Mouse (Mus musculus) heart, embryonic 13.5 days (tissue): ENCODE measurements at regions not wholly inside any gene's neighbourhood (a gene's known extent, or its start where the extent isn't known, plus 50 kb on each side); places are given as distances from the start of the nearest gene placed in this dataset.

ENCODE experiments used
- ATAC-seq: fragments of 200-750 bp; cut with Nextera tagmentation; 2 replicates; pipeline ENCODE4 v1.8.0; 2017; ENCODE audit warnings: moderate TSS enrichment; ENCODE audit not compliant: insufficient number of reproducible peaks, low FRiP score, low TSS enrichment; ENCODE audit errors: extremely low read depth
- H3K27ac ChIP-seq: fragments of 300-500 bp; sonication (generic); replicated peaks from 2 replicates; pipeline ENCODE4 v1.5.1; 2015; ENCODE audit warnings: moderate library complexity, mild to moderate bottlenecking, inconsistent platforms
- H3K27me3 ChIP-seq: fragments of 300-500 bp; sonication (generic); replicated peaks from 2 replicates; pipeline ENCODE4 v1.6.1; 2015; ENCODE audit warnings: mild to moderate bottlenecking, inconsistent platforms
- H3K36me3 ChIP-seq: fragments of 300-500 bp; sonication (generic); 2 replicates; pipeline ENCODE4 v1.6.1; 2015; ENCODE audit warnings: mild to moderate bottlenecking, inconsistent platforms
- H3K4me1 ChIP-seq: fragments of 300-500 bp; sonication (generic); 2 replicates; pipeline ENCODE4 v1.6.1; 2015; ENCODE audit warnings: inconsistent platforms
- H3K4me2 ChIP-seq: fragments of 300-500 bp; sonication (generic); 2 replicates; pipeline ENCODE4 v1.6.1; 2015; ENCODE audit warnings: inconsistent platforms, mild to moderate bottlenecking, moderate library complexity
- H3K4me3 ChIP-seq: fragments of 300-500 bp; sonication (generic); 2 replicates; pipeline ENCODE4 v1.5.1; 2015; ENCODE audit warnings: moderate library complexity, mild to moderate bottlenecking, inconsistent platforms
- H3K9ac ChIP-seq: fragments of 300-500 bp; sonication (generic); 2 replicates; pipeline ENCODE4 v1.6.1; 2015; ENCODE audit warnings: inconsistent platforms, mild to moderate bottlenecking, moderate library complexity
- H3K9me3 ChIP-seq: fragments of 300-500 bp; sonication (generic); 2 replicates; pipeline ENCODE4 v1.6.1; 2016; ENCODE audit warnings: inconsistent platforms
- WGBS: fragments of 180-500 bp; shearing (Covaris S2); methylation state at CpG from one replicate; pipeline ENCODE4 v1.1.7; 2015; ENCODE audit warnings: mixed read lengths; 5-methylcytosine and 5-hydroxymethylcytosine counted together

DNA sequence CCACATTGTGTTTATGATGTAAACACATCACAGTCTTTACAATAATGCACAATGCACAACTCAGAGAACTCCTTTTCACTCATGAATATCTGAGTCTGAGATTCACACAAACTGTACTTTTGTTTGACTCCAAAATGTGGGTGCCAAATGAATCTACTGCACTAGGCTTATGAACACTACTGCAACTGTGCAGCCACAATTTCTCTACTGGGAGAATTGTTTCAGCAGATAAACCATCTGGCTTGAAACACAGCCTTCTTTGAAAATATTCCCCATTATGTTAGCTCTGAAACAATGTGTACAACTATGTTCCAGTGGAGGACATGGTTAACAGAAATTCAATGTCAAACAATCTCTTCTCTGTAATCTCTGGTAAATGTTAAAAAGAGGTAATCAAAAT is 166.6 kb upstream of the Zeb2 start:
- Histone ChIP-seq H3K27ac (no peak overlapping the region), H3K4me1 (peaks cover 8% of the 10 kb centered on the region)

DNA sequence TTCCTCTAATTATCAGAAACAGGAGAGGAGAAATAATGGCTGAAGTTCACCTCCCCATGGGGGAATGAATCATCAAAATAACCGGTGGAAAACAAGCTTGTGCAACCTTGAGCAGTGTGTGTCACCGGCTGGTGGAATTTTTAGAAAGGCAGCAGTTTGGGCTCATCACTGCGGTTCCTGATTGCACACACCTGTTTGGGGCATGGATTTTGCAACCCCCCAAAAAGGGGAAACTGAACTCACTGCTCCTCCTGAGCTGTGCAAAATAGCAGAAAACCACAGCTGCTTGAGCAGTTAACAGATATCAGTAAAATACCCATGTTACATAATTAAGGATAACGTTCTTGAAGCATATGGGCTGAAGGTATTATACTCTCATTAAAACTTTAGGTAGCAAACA is 162.3 kb upstream of the Zeb2 start:
- Histone ChIP-seq H3K36me3 (no peaks in the 10 kb centered on the region), H3K9ac (no peak overlapping the region), H3K4me1 (peaks cover 3% of the 10 kb centered on the region; the same call in 1 of the 2 replicates), H3K4me2 (no peak overlapping the region), H3K9me3 (no peaks in the 10 kb centered on the region), H3K4me3 (no peak overlapping the region), H3K27ac (no peak overlapping the region), H3K27me3 (no peaks in the 10 kb centered on the region)
- no peak for ATAC-seq
- 72% methylated on average over 4 of the region's 4 CpGs for WGBS

More for the DNA sequence above, 166.6 kb upstream of the Zeb2 start:
- H3K4me2 ChIP-seq, result no peak overlapping the region
- H3K4me3 ChIP-seq, result no peak overlapping the region
- no peak overlapping the region for H3K9ac ChIP-seq
- no peaks in the 10 kb centered on the region for H3K9me3 ChIP-seq
- no peak for ATAC-seq
- H3K36me3 ChIP-seq, result no peaks in the 10 kb centered on the region
- no peaks in the 10 kb centered on the region for H3K27me3 ChIP-seq

DNA sequence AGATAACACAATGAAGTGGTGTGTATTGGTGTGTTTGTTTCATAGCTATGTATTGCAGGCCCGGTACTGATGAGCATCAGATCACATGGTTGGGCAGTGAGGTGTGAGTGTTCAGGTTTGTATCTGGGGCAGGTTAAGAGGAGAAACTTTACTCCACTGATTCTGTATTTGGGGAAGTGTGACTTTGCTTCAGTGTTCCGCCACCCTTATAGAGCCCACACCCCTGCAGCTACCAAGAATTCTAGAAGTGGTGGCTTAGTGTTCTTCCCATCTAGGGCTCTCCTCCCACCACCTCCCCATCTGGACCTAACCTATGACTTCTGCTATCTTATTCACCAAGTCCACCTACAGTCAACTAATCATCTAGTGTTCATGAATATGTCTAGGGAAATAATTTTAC is 160.4 kb upstream of the Zeb2 start:
- no peak for ATAC-seq
- Histone ChIP-seq H3K4me3 (no peak overlapping the region), H3K4me2 (no peak overlapping the region), H3K36me3 (no peaks in the 10 kb centered on the region), H3K27me3 (no peaks in the 10 kb centered on the region), H3K4me1 (no peaks in the 10 kb centered on the region), H3K9me3 (no peaks in the 10 kb centered on the region), H3K9ac (no peak overlapping the region), H3K27ac (no peak overlapping the region)
- 88% methylated on average over 2 of the region's 2 CpGs for WGBS

DNA sequence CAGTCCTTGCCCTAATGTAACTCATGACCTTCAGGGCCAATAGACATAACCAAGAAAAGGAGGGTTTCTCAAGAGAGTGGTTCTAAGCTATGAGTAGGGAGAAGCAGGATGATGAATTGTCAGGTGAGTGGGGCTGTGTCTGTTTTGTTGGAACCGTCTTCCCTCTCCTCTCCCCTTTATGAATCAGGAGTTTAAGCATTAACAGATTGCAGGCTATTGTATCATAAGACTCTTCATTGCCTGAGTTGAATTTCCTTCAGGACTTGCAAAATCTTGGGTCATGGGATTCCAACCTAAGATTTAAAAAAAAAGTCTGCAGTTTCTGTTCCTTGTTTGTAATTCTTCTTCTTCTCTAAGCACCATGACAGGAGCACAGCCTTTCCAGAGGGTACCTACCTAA is 159.5 kb upstream of the Zeb2 start:
- ATAC-seq, result no peak
- no peaks in the 10 kb centered on the region for H3K36me3 ChIP-seq
- no peak overlapping the region for H3K4me3 ChIP-seq
- H3K4me2 ChIP-seq, result no peak overlapping the region
- no peak overlapping the region for H3K9ac ChIP-seq
- no peaks in the 10 kb centered on the region for H3K27me3 ChIP-seq
- H3K27ac ChIP-seq, result no peak overlapping the region
- 75% methylated on average over 1 of the region's 1 CpGs for WGBS
- no peaks in the 10 kb centered on the region for H3K4me1 ChIP-seq
- no peaks in the 10 kb centered on the region for H3K9me3 ChIP-seq

DNA sequence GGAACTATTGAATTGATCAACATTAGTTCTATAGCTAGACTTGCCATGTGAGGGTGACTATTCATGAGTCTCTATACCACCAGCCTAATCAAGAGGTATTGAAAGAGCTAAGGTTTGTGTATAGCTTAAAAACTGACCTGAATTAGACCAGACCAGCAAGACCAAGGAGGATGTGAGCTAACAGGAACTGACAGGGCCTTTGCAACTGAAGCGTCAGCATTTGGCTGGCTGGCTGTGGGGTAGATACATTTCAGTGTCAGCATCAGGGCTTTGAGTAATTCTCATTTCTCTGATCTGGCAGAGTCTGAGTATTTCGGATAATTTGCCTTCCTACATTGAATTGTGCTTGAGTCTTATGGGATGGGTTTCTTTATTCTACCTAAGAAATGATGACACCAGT is 152.8 kb upstream of the Zeb2 start:
- no peaks in the 10 kb centered on the region for H3K9me3 ChIP-seq
- H3K27me3 ChIP-seq, result no peaks in the 10 kb centered on the region
- ATAC-seq, result no peak
- no peaks in the 10 kb centered on the region for H3K36me3 ChIP-seq
- no peak overlapping the region for H3K4me3 ChIP-seq
- no peak overlapping the region for H3K4me2 ChIP-seq
- no peak overlapping the region for H3K27ac ChIP-seq
- WGBS, result 74% methylated on average over 2 of the region's 2 CpGs
- no peaks in the 10 kb centered on the region for H3K4me1 ChIP-seq
- H3K9ac ChIP-seq, result no peak overlapping the region

DNA sequence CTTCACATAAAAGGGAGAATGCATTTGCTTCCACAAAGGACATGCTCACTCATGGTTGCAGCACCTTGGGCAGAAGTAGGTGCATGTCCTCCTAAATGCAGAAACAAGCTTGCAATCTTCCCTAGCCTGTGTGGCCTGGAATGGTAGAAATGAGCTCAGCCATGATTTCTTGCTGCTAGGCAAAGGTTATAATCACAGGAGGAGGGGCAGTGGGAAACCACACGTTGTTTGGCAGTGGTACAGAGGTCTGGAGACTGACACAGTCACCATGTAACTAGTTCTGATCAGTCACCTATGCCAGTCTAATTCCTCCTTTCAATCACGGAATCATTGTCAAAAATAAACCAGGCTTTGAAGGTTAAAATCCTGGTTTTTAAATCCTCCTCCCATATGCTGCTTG is 148.6 kb upstream of the Zeb2 start:
- no peaks in the 10 kb centered on the region for H3K36me3 ChIP-seq
- no peak overlapping the region for H3K27ac ChIP-seq
- no peaks in the 10 kb centered on the region for H3K4me1 ChIP-seq
- H3K4me3 ChIP-seq, result no peak overlapping the region
- H3K9me3 ChIP-seq, result no peaks in the 10 kb centered on the region
- 41% methylated on average over 2 of the region's 2 CpGs for WGBS
- H3K27me3 ChIP-seq, result no peaks in the 10 kb centered on the region
- no peak overlapping the region for H3K4me2 ChIP-seq
- no peak for ATAC-seq
- no peak overlapping the region for H3K9ac ChIP-seq

DNA sequence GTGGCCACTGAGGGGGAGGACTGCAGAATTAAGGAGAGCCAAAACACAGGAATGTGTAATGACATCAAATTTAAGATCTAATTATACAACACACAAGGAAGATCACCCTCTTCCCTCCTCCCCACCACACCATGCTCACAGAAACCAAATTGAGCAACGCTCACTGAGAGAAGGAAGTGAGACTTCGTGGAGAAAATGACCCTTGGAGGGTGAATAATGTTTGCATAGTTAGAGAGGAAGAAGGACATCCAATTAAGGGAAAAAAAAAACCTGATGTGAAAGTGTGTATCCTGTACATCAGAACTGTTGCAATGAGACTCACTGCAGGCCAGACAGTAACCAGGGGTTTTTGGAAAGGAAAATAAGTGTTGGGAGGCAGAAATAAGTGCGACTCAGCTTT is 144.8 kb upstream of the Zeb2 start:
- no peak overlapping the region for H3K9ac ChIP-seq
- ATAC-seq, result no peak
- WGBS, result 70% methylated on average over 3 of the region's 3 CpGs
- no peak overlapping the region for H3K4me3 ChIP-seq
- H3K4me2 ChIP-seq, result no peak overlapping the region
- H3K9me3 ChIP-seq, result no peaks in the 10 kb centered on the region
- H3K4me1 ChIP-seq, result no peaks in the 10 kb centered on the region
- no peaks in the 10 kb centered on the region for H3K27me3 ChIP-seq
- no peaks in the 10 kb centered on the region for H3K36me3 ChIP-seq
- no peak overlapping the region for H3K27ac ChIP-seq

DNA sequence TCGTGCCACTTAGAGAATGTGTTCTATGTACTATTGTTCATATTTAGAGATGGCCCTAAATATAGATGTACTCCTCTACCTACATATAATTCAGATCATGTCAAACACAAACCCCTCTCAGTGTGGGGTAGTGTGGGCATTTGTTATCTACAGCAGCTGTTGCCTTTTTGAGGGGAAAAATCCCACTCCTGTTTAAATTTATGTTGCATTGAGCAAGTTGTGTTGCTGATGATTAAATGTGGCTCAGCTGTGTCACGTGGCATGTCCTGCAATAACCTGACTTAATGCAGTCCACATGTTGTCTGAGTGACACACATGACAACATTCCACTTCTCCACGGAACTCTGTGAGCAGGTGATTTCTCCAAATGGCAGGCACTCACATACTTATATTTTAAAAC is 141.7 kb upstream of the Zeb2 start:
- no peaks in the 10 kb centered on the region for H3K36me3 ChIP-seq
- no peak overlapping the region for H3K4me2 ChIP-seq
- no peak overlapping the region for H3K9ac ChIP-seq
- no peaks in the 10 kb centered on the region for H3K27me3 ChIP-seq
- H3K27ac ChIP-seq, result no peak overlapping the region
- no peak for ATAC-seq
- H3K4me1 ChIP-seq, result no peaks in the 10 kb centered on the region
- WGBS, result 59% methylated on average over 3 of the region's 3 CpGs
- no peak overlapping the region for H3K4me3 ChIP-seq
- H3K9me3 ChIP-seq, result no peaks in the 10 kb centered on the region

DNA sequence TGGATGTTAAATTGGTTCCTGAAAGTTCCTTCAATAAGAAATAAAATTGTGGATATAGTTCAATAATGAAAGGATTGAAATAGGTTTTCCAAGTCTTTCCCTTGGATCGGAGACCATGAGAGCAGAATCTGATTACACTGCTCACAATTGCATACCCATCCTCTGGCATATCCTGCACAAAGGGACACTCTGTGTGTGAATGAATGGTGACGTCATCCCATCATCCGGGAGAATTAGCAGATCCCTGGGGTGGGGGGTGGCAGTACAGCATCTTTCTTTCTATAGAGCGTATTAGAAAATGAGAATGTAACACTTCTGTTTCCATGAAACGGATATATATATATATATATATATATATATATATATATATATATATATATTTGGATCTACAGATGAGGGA is 139.2 kb upstream of the Zeb2 start:
- no peaks in the 10 kb centered on the region for H3K9me3 ChIP-seq
- no peaks in the 10 kb centered on the region for H3K27me3 ChIP-seq
- WGBS, result 69% methylated on average over 5 of the region's 5 CpGs
- no peaks in the 10 kb centered on the region for H3K36me3 ChIP-seq
- no peak overlapping the region for H3K4me3 ChIP-seq
- ATAC-seq, result no peak
- H3K27ac ChIP-seq, result no peak overlapping the region
- no peak overlapping the region for H3K9ac ChIP-seq
- no peak overlapping the region for H3K4me2 ChIP-seq
- H3K4me1 ChIP-seq, result no peaks in the 10 kb centered on the region

DNA sequence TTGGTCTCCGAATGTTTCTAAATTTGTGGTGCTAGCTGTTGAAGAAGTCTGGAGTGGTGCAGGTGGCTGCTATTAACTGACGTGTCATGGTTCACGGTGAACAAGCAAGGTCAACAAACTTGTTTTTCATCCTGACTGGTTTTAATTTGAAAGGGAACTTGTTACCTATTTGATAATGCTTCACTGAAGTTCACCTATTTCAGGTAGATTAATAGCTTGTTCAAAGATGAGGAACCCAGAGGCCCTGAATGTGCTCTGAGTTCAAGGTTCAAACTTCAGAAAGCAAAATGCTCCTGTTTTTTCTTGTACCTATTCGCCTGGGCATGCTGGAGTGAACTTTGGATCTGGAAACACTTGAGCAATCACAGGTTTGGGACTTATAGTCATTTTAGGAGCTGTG is 136.7 kb upstream of the Zeb2 start:
- Histone ChIP-seq H3K4me3 (no peak overlapping the region), H3K27ac (no peak overlapping the region), H3K36me3 (no peaks in the 10 kb centered on the region), H3K27me3 (no peaks in the 10 kb centered on the region), H3K4me1 (no peaks in the 10 kb centered on the region), H3K9ac (no peak overlapping the region), H3K9me3 (no peaks in the 10 kb centered on the region), H3K4me2 (no peak overlapping the region)
- ATAC-seq, result no peak
- 61% methylated on average over 4 of the region's 4 CpGs for WGBS

DNA sequence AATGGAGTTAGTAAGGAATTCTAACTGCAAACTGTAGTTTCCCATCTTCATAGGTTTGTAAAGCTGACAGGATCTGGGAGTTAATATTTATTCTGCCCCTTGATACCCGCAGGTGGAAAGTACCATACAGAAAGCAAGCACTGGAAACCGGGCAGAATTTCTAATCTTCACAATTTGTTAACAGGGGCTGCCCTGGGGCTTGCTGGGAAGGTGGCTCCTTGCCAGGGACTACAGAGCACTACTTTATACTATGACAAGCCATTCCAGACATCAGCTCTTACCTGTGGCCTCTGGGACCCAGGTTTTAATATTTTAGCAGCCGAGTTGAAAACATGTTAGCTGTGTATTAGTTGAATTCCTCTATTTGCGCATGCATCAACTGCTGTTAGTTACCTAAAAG is 135.1 kb upstream of the Zeb2 start:
- WGBS, result 69% methylated on average over 4 of the region's 4 CpGs
- H3K4me1 ChIP-seq, result no peaks in the 10 kb centered on the region
- no peaks in the 10 kb centered on the region for H3K9me3 ChIP-seq
- H3K4me2 ChIP-seq, result no peak overlapping the region
- no peak overlapping the region for H3K27ac ChIP-seq
- no peak for ATAC-seq
- H3K36me3 ChIP-seq, result no peaks in the 10 kb centered on the region
- no peaks in the 10 kb centered on the region for H3K27me3 ChIP-seq
- H3K9ac ChIP-seq, result no peak overlapping the region
- H3K4me3 ChIP-seq, result no peak overlapping the region

DNA sequence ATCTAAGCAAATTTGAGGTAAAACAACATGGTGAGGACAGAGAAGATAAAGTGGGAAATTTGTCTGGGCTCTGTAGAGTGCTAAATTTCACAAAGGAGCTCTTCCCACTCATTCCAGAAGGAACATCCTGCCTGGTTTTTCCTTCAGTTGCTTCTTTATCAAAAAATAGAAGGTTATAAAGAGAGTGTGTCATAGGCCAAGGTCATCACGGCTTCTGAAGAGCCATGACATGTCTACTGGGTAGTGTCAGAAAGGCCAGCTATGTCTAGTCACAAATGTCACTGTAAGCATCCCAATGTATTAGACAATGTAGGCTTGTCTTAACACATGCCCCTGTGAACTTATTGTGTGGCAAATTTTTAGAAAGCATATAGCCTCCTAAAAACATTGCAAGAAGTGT is 132.5 kb upstream of the Zeb2 start:
- Histone ChIP-seq H3K9me3 (no peaks in the 10 kb centered on the region), H3K27me3 (no peaks in the 10 kb centered on the region), H3K4me1 (peaks cover 19% of the 10 kb centered on the region), H3K4me2 (no peak overlapping the region), H3K36me3 (no peaks in the 10 kb centered on the region), H3K4me3 (no peak overlapping the region), H3K27ac (no peak overlapping the region), H3K9ac (no peak overlapping the region)
- 55% methylated on average over 1 of the region's 1 CpGs for WGBS
- no peak for ATAC-seq
